Mouse (Mus musculus): ENCODE results near the gene Vma21-ps.
"Not testable (repeated sequence)": the region's sequence is repeated elsewhere in the genome, so short reads cannot be mapped to it uniquely, and the experiment has no call there.

Gene Vma21-ps

GRCm38 (mm10) chr4:52497144-52497543 lies at the start of gene Vma21-ps:
Vma21-ps (minus strand) TSS chr4:52497244.
- not testable (repeated sequence) for DNase-seq (ENCODE audit: low spot score)

- DNase-seq (ENCODE audit: low spot score) = no peak
These were observed 46.0 kb upstream of the Vma21-ps start for GRCm38 (mm10) chr4:52543001-52543400.

- no peak for DNase-seq (ENCODE audit: low spot score)
These were observed 33.6 kb upstream of the Vma21-ps start for GRCm38 (mm10) chr4:52530636-52531035.

GRCm38 (mm10) chr4:52526464-52526863 lies 29.4 kb upstream of the Vma21-ps start:
- no peak for DNase-seq (ENCODE audit: low spot score)

- no peak for DNase-seq (ENCODE audit: low spot score)
These were observed 22.3 kb upstream of the Vma21-ps start for GRCm38 (mm10) chr4:52519301-52519700.

- DNase-seq (ENCODE audit: low spot score) = no peak
These were observed 20.5 kb upstream of the Vma21-ps start for GRCm38 (mm10) chr4:52517580-52517979.

- DNase-seq (ENCODE audit: low spot score) = no peak
These were observed 9.6 kb downstream of the Vma21-ps start for GRCm38 (mm10) chr4:52487486-52487885.

GRCm38 (mm10) chr4:52473431-52473830 lies 23.6 kb downstream of the Vma21-ps start:
- DNase-seq (ENCODE audit: low spot score) = no peak

GRCm38 (mm10) chr4:52461321-52461720 lies 35.7 kb downstream of the Vma21-ps start:
- no peak for DNase-seq (ENCODE audit: low spot score)

GRCm38 (mm10) chr4:52459726-52460125 lies 37.3 kb downstream of the Vma21-ps start:
- DNase-seq (ENCODE audit: low spot score) = peak; percentile 20
